Mouse (Mus musculus) left cerebral cortex, postnatal 4 days (tissue): ENCODE data around the gene Cish. TPM values are rescaled to one million over a fixed set of nuclear protein-coding genes. Genes with fewer than 3 reads are reported as not detected.

Experiments used
- DNase-seq: peaks from one replicate; pipeline ENCODE4 v3.0.0-alpha.2; 2022
- intact Hi-C: fragments of 180-260 bp; cut with DNase I; formaldehyde crosslinking; loops from one replicate; pipeline ENCODE4 v1.15.1; 2025
- total RNA-seq, 2 experiments: library from RNA; stranded (reverse); gene quantifications; 2 replicates each; pipeline ENCODE4 v1.2.3; 2021

The Cish gene
- total RNA-seq, 2 experiments from 2014 or later = 16.4 to 17.5 TPM

GRCm38 (mm10) chr9:107342201-107342709, 46.4 kb downstream of the Cish start:
- peak; percentile 55 for DNase-seq
- intact Hi-C loops = no loop called here

GRCm38 (mm10) chr9:107343146-107343943, 47.5 kb downstream of the Cish start:
- intact Hi-C loops = no loop called here

GRCm38 (mm10) chr9:107344027-107344426, 48.2 kb downstream of the Cish start:
- intact Hi-C loops = no loop called here
- DNase-seq = no peak

More at GRCm38 (mm10) chr9:107343146-107343943, 47.5 kb downstream of the Cish start:
- DNase-seq = peak; percentile 94

- DNase-seq = no peak
- intact Hi-C loops = no loop called here
Observed at GRCm38 (mm10) chr9:107346081-107346480, 50.3 kb downstream of the Cish start.

GRCm38 (mm10) chr9:107347586-107348183, 51.9 kb downstream of the Cish start:
- intact Hi-C loops = no loop called here
- DNase-seq = peak; percentile 57

GRCm38 (mm10) chr9:107349321-107349720, 53.5 kb downstream of the Cish start:
- DNase-seq = no peak
- intact Hi-C loops = no loop called here

Other genes starting within 250 kb of the Cish start
- 100 to 1,000 TPM; 159 to 181 TPM for gene Dock3, start 64.1 kb upstream of the Cish start, total RNA-seq
- 1 to 10 TPM; 3.3 to 4.8 TPM for gene Mapkapk3, start 6.1 kb upstream of the Cish start, total RNA-seq
- 10 to 100 TPM; 15.9 to 18.1 TPM for gene Hemk1, start 42.3 kb downstream of the Cish start, total RNA-seq
- 1 to 10 TPM; 5.3 to 5.4 TPM for gene 6430571L13Rik, start 44.6 kb downstream of the Cish start, total RNA-seq
- gene Cacna2d2, start 103.6 kb downstream of the Cish start, total RNA-seq = 10 to 100 TPM; 31.9 to 50.0 TPM
- gene Tmem115, start 237.9 kb downstream of the Cish start, total RNA-seq = 10 to 100 TPM; 29.4 to 30.4 TPM
- 10 to 100 TPM; 25.6 to 28.4 TPM for gene Cyb561d2, start 246.2 kb downstream of the Cish start, total RNA-seq
- 10 to 100 TPM; 35.2 to 38.5 TPM for gene Nprl2, start 246.2 kb downstream of the Cish start, total RNA-seq